Mouse (Mus musculus) c-Kit-negative CD71-positive TER-119-positive erythroid progenitor cells, embryonic 14.5 days (primary cell): ENCODE measurements at regions not wholly inside any gene's neighbourhood (a gene's known extent, or its start where the extent isn't known, plus 50 kb on each side); places are given as distances from the start of the nearest gene placed in this dataset.

ENCODE experiments used
- DNase-seq: peaks from one replicate; pipeline ENCODE4 v3.0.0-alpha.2; 2013; ENCODE audit warnings: low read depth, low spot score

DNA sequence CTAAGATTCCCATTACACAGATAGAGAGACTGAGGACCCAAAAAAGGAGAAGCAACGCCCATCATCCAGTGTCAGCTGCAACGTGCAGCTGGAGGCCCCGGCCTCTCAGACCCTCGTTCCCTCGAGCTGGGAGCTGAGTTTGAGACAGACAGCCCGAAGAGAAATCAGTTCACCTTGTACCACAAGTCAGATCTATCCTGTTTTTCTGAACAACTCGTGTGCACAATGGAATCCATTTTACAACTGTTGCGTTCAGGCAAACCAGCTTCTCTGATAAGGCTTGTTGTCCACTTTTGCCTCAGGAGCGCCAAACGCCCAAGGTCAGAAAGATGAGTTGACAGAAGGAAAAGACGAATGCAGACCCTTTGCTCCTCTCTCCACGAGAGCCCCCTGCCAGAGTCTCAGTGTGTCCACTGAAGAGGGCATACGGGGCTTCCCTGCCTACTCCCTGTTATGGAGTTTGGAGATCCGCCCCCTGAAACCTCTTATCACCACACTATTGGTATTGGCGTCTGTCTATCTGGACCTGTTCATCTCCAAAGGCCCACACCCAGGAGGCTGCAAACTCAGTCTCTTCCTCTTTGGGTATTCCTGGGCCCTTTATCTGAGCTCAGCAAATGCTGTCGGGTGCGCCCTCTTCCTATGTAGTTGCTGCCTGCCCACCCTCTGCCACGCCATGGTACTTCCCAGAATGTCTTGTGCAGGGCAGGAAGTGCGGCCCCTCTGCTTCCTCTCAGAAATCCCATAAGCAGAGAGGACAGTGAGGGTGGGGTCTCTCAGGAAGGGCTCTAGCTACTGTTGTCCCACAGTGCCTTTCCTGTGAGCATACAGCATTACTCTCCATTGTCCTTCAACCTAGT is 57.7 kb upstream of the Zmiz1 start:
- peak; percentile 66 for DNase-seq

DNA sequence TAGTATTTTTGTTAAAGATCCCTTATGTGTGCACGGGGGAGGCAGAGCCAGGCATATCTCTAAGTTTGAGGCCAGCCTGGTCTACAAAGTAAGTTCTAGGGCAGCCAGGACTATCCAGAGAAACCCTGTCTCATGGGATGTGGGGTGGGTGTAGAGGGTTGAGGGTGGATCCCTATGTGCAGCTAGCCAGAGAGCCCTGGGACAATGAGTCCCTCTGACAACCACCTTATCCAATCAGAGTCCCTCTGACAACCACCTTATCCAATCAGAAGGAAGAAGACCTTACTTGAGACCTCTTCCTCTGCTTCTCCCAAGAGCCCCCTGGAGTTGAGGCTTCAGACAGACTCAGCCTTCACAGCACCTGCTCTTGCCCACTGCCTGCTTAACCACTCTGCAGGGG is 56.6 kb upstream of the Zmiz1 start:
- DNase-seq = no peak

DNA sequence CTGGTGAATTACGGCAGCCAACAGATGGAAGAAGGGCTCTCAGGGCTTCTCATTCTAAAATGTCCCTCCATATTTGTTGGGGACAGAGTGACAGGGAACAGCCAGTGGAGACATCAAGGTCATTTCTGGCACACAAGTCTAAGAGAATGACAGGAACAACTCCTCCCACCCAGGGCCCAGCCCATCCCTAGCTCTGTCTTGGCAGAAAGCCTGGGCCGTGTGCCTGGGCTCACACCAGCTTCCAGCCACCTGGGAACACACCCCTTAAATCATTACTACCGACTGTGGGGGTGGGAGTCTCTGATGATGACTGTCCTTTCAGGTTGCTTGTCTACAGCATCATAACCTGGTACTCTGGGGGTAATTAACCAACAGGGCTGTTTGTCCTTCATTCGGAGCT is 53.8 kb upstream of the Zmiz1 start:
- no peak for DNase-seq

DNA sequence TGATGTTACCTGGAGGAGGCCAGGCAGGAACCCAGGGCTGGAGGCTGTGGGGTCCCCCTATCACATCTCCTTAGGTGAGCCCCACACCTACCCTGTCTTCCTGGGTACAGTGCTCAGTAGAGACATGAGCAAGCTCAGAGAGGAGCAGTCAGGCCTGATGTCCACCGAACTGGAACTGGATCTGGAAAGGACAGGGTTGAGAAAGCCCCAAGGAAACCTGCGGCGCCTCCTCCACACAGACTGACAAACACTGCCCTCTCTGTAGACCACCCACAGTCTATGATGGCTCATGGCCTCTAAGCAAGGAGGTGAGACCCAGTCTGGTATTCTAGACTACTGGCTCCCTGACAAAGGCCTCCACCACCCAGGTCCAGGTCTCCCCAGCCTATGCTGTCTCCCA is 52.9 kb upstream of the Zmiz1 start:
- no peak for DNase-seq

DNA sequence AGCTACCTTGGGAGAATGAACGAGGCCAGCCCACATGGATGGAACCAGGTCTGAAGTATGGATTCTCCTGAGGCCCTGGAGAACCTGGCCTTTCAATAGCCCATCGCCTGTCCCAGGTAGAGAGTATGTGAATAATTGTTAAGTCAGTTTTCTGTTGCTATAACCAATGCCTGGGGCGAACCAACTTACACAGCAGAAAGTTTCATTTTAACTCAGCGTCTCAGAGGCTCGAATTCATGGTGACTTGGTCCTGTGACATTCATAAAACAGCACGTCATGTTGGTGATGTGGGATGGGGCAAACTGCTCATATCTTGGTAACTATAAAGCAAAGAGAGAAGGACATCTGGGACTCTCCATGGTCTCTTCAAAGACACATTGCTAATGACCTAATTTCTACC is 52.4 kb upstream of the Zmiz1 start:
- DNase-seq = no peak

DNA sequence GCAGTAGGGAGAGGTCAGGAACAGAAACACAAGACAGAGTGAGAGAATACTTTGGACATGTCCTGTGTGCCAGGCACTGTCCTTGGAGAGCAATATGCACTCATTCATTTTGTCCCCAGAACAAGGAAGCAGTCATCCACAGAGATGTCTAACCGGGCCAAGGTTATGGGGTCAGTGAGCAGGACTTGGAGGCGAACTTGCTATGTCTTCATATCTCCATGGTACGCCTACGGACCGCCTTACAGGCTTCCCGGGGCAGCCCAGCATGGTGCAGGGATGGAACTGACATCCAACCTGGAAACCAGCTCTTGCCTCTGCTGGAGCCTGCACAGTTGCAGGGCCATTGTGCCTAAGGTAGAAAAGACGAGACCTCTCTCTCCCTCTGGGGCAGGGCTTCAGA is 51.9 kb upstream of the Zmiz1 start:
- DNase-seq = no peak
